Mouse (Mus musculus) kidney, adult 2 months (tissue): ENCODE results near the gene Gm17093. TPM values are rescaled to one million over a fixed set of nuclear protein-coding genes. Genes with fewer than 3 reads are reported as not detected.
"Not testable (repeated sequence)": the region's sequence is repeated elsewhere in the genome, so short reads cannot be mapped to it uniquely, and the experiment has no call there.

Experiments used
- DNase-seq: peaks from one replicate; pipeline ENCODE4 v3.0.0; 2021
- H3K27ac ChIP-seq: fragments of 200-500 bp; 2 replicates; pipeline ENCODE4 v1.5.1; 2012; ENCODE audit warnings: low read depth, low read length, control low read depth, inconsistent platforms; ENCODE audit not compliant: insufficient read depth
- H3K27me3 ChIP-seq: fragments of 200-500 bp; replicated peaks from 2 replicates; pipeline ENCODE4 v1.6.1; 2012; ENCODE audit warnings: mild to moderate bottlenecking, moderate library complexity, low read length, inconsistent platforms; ENCODE audit not compliant: control insufficient read depth, insufficient read depth
- H3K36me3 ChIP-seq: fragments of 200-500 bp; 2 replicates; pipeline ENCODE4 v1.6.1; 2012; ENCODE audit warnings: mild to moderate bottlenecking, moderate library complexity, low read length, inconsistent platforms; ENCODE audit not compliant: control insufficient read depth, insufficient read depth
- H3K4me1 ChIP-seq: fragments of 200-500 bp; 2 replicates; pipeline ENCODE4 v1.6.1; 2011; ENCODE audit warnings: low read length; ENCODE audit not compliant: control insufficient read depth, insufficient read depth
- H3K4me3 ChIP-seq: fragments of 200-500 bp; 2 replicates; pipeline ENCODE4 v1.5.1; 2011; ENCODE audit warnings: mild to moderate bottlenecking, low read depth, low read length, control low read depth; ENCODE audit not compliant: insufficient read depth
- WGBS: fragments of 180-500 bp; shearing (Covaris S2); methylation state at CpG from one replicate; pipeline ENCODE4 v1.1.7; 2018; 5-methylcytosine and 5-hydroxymethylcytosine counted together
- polyA plus RNA-seq: library from polyadenylated mRNA; depleted of rRNA; stranded (reverse); fragments of >200 nt; gene quantifications from 2 replicates; pipeline ENCODE4 v1.2.3, GENCODE M21; 2012; rRNA removed

Gm17093 gene
- polyA plus RNA-seq, result not detected in 2 replicates

DNA sequence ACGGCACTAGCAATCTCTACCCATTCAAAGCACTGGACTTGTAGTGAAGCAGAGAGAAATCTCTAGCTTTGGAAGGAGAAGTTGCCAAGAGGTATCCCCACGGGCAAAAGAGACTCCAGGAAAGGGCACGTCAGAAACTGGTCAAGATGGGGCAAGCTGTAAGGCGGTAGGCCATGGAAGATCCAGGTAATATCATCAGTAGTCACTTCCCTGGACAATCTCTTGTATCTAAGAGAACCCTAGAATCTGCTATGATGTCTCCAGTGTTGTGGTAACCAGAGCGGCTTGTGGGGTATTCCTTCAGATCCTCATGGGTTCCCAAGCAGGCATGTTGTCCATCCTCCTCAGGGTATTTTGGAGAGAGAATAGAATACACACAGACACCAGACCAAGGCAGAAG lies at the start of gene Gm17093:
Gm17093 (plus strand) TSS at position 301 of the 400 bp plus-strand sequence.
- H3K27ac ChIP-seq, H3K36me3 ChIP-seq, H3K4me3 ChIP-seq, H3K4me1 ChIP-seq, H3K27me3 ChIP-seq, DNase-seq: not testable (repeated sequence)
- WGBS, result 87% methylated on average over 5 of the region's 5 CpGs

GRCm38 (mm10) chr14:44492163-44492562 lies 25.9 kb upstream of the Gm17093 start, which contains the start of gene BC061237:
Gene BC061237, plus strand, starts transcription at chr14:44492463.
- not testable (repeated sequence) for H3K4me3 ChIP-seq, H3K27me3 ChIP-seq, DNase-seq, H3K36me3 ChIP-seq, H3K27ac ChIP-seq, H3K4me1 ChIP-seq
- 100% methylated on average over 1 of the region's 1 CpGs for WGBS

DNA sequence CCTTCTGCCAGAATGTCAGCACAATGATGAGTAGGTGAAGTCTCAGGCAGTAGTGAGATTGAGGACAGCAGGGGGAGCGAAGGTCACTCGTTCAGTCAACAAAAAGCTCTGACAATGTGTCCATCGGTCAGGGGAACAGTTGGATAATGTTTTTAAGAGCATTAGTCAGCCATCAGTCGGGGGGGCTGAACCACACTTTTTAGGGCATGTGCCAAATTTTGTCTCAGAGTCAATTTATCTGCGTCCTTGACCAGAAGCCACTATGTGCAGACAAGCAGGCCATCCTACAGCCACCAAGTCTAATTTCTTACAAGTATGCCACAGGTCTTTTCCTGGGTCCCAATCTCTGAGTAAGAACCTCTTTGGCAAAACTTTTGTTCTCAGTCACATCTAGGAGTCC lies 29.9 kb downstream of the Gm17093 start:
- H3K4me1 ChIP-seq, H3K36me3 ChIP-seq, DNase-seq, H3K27me3 ChIP-seq, H3K4me3 ChIP-seq, H3K27ac ChIP-seq: not testable (repeated sequence)
- 77% methylated on average over 5 of the region's 5 CpGs for WGBS

Other genes starting within 250 kb of the Gm17093 start
- gene Gm8220, start 232.7 kb upstream of the Gm17093 start, polyA plus RNA-seq, result not detected in 2 replicates
- gene Gm5930, start 179.7 kb upstream of the Gm17093 start, polyA plus RNA-seq, result not detected in 2 replicates
- not detected in 2 replicates for gene Gm8229, start 152.9 kb upstream of the Gm17093 start, polyA plus RNA-seq
- gene Gm3371, start 107.6 kb upstream of the Gm17093 start, polyA plus RNA-seq, result not detected in 2 replicates
- not detected in 2 replicates for gene Gm8232, start 84.6 kb upstream of the Gm17093 start, polyA plus RNA-seq
- not detected in 2 replicates for gene BC061237, start 25.8 kb upstream of the Gm17093 start, polyA plus RNA-seq
- gene Gm8247, start 64.9 kb downstream of the Gm17093 start, polyA plus RNA-seq, result not detected in 2 replicates
- gene Gm5624, start 109.7 kb downstream of the Gm17093 start, polyA plus RNA-seq, result not detected in 2 replicates
- gene Gm8257, start 188.2 kb downstream of the Gm17093 start, polyA plus RNA-seq, result not detected in 2 replicates
- not detected in 2 replicates for gene Gm8267, start 232.1 kb downstream of the Gm17093 start, polyA plus RNA-seq